Mouse (Mus musculus) mature B cell (primary cell): Measurements from ENCODE around the gene Entpd2.
"Not testable (repeated sequence)": the region's sequence is repeated elsewhere in the genome, so short reads cannot be mapped to it uniquely, and the experiment has no call there.

Experiments used
- in situ Hi-C: fragments of 300-500 bp; cut with MboI; formaldehyde crosslinking; loops from 2 replicates; pipeline ENCODE4 v1.14.3; 2019

The Entpd2 gene

GRCm38 (mm10) chr2:25394281-25395221 lies 1.1 kb upstream of the Entpd2 start:
- in situ Hi-C loops, result no loop called here

GRCm38 (mm10) chr2:25396597-25396983 lies 916 bp downstream of the Entpd2 start:
- in situ Hi-C loops, result no loop called here

- in situ Hi-C loops, result no loop called here
Measured at GRCm38 (mm10) chr2:25397010-25397409, 1.3 kb downstream of the Entpd2 start.

- in situ Hi-C loops, result no loop called here
Measured at GRCm38 (mm10) chr2:25398065-25398464, 2.4 kb downstream of the Entpd2 start.

GRCm38 (mm10) chr2:25399051-25399450 lies 3.4 kb downstream of the Entpd2 start, which contains the start of gene Npdc1:
Gene Npdc1, plus strand, starts transcription at chr2:25399351.
- in situ Hi-C loops, result no loop called here

GRCm38 (mm10) chr2:25400291-25400690 lies 4.6 kb downstream of the Entpd2 start:
- in situ Hi-C loops, result no loop called here

GRCm38 (mm10) chr2:25400764-25401163 lies 5.1 kb downstream of the Entpd2 start:
- in situ Hi-C loops, result no loop called here

- in situ Hi-C loops, result no loop called here
Measured at GRCm38 (mm10) chr2:25402377-25402971, 6.8 kb downstream of the Entpd2 start.

GRCm38 (mm10) chr2:25402972-25403601 lies 7.4 kb downstream of the Entpd2 start:
- in situ Hi-C loops, result no loop called here

GRCm38 (mm10) chr2:25403994-25404393 lies 8.3 kb downstream of the Entpd2 start:
- in situ Hi-C loops, result no loop called here

GRCm38 (mm10) chr2:25408908-25409307 lies 13.2 kb downstream of the Entpd2 start:
- in situ Hi-C loops, result no loop called here

GRCm38 (mm10) chr2:25413436-25413835 lies 17.8 kb downstream of the Entpd2 start:
- in situ Hi-C loops, result not testable (repeated sequence)

GRCm38 (mm10) chr2:25417426-25417825 lies 21.8 kb downstream of the Entpd2 start:
- in situ Hi-C loops, result no loop called here

GRCm38 (mm10) chr2:25421896-25422295 lies 26.2 kb downstream of the Entpd2 start:
- in situ Hi-C loops, result no loop called here

GRCm38 (mm10) chr2:25422587-25423410 lies 27.1 kb downstream of the Entpd2 start, which contains the start of gene Fut7:
Gene Fut7, plus strand, starts transcription at chr2:25423267.
- in situ Hi-C loops, result no loop called here

GRCm38 (mm10) chr2:25423626-25424025 lies 28.0 kb downstream of the Entpd2 start:
- in situ Hi-C loops, result no loop called here

GRCm38 (mm10) chr2:25425481-25425880 lies 29.8 kb downstream of the Entpd2 start:
- in situ Hi-C loops, result no loop called here

GRCm38 (mm10) chr2:25426721-25427191 lies 31.1 kb downstream of the Entpd2 start:
- in situ Hi-C loops, result no loop called here

GRCm38 (mm10) chr2:25427256-25427655 lies 31.6 kb downstream of the Entpd2 start:
- in situ Hi-C loops, result no loop called here

GRCm38 (mm10) chr2:25428442-25429236 lies 33.0 kb downstream of the Entpd2 start, which contains the start of gene Abca2:
Gene Abca2, plus strand, starts transcription at chr2:25428703.
- in situ Hi-C loops, result no loop called here
